Mouse (Mus musculus) cerebral cortex, adult 2 months (tissue): ENCODE results near the gene Erg.

ENCODE experiments used
- WGBS: fragments of 180-500 bp; shearing (Covaris S2); methylation state at CpG from one replicate; pipeline ENCODE4 v1.1.7; 2018; 5-methylcytosine and 5-hydroxymethylcytosine counted together

The Erg gene

DNA sequence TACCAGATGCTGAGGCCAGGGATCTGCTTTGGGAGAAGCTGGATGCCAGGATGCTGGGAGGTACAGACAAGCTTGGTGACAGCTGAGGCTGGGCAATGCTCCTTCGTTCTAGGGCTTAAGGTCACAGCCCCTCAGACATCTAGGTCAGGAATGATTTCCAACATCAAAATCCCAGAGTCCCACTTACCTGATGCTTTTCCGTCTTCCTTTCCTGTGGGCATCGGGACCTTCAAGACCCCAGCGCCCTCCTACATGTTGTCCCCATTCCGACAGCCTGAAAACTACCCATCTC lies at the start of gene Erg:
TSS of gene Erg (minus strand) at position 283 of the 292 bp plus-strand sequence.
- 9% methylated on average over 5 of the region's 5 CpGs for WGBS

DNA sequence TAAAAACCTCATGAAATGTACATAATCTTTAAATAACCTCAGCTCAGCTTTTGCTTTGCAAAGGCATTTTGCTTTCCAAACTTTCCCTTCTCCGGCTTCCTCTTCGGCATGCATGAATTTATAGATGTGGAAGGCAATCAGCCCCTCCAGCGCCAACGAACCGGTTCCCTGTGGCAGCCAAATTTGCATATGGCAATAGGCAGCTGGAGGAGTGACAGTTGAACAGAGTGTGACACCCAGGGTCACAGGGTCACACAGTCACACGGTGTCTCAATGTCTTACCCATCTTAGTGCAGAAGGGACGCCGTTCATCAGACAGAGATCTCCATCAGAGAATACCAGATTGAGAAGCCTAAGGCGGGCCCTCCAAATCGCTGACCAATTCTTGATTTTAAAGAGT lies 45.4 kb upstream of the Erg start:
- WGBS = 74% methylated on average over 10 of the region's 10 CpGs

DNA sequence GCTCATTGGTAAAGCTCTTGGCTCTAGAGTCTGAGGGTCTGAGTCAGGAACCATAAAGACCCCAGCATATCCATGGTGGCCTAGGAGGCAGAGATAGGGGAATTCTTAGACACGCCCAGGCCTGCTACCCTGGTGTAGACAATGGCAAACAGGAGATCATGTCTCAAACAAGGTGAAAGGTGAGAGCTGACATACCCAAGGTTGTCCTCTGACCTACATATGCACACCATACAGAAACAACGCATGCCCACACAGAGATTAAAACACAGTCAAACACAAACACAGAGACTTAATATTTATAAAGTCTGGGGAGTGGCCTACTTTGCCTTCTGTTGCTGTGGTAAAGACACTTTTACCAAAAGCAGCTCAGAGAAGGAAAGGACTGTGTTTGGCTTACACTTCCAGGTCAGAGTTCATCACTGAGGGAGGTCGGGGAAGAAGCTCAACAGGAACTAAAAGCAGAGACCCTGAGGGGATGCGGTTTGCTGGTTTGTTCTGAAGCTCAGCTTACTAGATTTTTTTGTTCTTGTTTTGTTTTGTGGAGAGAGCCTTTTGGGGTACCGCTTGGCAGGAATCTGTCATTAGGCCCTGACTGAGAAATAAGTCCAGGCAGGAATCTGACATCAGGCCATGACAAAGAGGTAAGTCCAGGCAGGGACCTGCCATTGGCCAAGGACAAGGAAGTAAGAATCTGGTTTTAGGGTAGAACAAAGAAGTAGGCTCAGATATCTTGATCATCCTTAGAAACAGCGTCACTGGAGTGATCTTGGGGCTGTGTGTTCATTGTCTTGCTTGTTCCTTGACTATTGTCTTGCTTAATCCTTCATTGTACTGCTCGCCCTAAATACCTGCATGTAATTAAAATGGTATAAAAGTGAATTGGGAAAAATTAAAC lies 37.7 kb upstream of the Erg start:
- 78% methylated on average over 7 of the region's 7 CpGs for WGBS

DNA sequence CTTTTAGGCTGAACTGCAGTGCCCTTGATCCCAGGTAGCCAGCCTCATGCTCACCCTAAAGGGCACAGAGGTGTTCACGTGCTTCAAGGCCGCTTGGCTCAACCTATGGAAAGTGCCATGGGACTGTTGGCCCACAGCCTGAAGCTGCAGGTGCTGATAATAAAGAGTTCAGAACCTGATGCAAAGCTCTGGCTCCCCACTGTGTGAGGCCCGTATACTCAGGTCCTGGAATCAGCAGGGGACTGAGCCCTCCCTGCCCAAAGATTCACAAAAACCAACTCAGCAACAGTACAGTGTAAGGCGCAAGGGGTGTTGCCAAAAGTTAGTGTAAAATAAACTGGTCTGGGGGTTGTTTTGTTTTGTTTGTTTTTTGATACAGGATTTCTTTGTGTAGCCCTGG lies 36.7 kb upstream of the Erg start:
- WGBS = 94% methylated on average over 4 of the region's 4 CpGs

DNA sequence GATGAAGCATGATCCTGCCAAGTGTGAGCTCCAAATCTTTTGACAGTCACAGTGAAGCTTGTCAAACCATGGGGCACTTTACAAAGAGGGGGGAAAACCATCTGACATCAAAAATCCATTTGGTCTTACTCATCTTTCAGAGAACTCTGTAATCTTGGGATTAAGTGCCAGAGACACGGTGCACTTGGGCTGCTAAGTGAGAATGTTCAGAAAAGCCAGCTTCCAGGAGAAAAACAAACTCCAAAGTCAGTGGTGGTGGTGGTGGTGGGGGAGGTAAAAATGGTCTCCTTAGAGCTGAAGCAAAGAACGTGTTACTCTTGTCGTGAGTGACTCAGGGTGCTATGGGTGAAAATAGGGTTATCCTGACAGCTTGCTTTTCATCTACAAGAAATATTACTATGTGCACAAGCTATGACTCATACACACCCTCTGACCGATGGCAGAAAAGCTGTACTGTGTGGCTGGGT lies 33.5 kb upstream of the Erg start:
- 59% methylated on average over 4 of the region's 4 CpGs for WGBS

DNA sequence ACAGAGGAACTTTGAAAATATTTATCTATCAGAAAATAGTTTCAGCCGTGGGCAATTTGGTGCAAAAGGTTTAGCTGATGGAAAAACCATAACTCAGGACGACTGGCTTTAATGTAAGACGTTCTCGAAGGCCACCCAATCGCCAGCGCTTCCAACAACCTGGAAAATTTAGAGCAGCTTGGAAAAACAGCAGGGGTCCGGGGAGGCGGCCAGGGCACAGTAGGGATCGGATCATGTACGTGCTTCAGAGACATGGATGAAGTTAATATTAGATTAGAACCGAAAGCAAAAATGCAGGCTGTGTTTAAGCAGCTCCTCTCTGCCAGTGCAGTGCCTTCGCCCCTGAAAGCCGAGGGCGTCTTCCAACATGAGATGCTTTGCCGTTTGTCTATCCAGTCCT lies 31.8 kb upstream of the Erg start:
- 73% methylated on average over 15 of the region's 15 CpGs for WGBS

DNA sequence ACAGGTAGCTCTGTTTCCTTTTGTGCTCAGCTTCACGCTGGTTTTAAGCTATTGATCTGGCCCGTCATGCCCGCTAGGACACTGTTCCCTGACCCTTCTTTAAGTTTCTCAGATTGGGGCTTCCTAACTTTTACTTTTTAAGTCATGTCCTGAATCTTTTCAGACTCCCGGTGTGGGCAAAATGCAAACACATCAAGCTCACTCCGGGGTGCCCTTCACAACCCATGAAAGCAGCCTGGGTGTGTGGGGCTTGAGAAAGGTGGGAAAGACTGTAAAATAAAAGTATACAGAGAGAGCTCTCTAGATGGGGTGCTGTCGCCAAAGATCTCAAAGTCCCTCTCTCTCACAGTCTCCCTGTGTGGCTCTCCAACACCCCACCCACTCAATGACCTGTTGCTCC lies 31.3 kb upstream of the Erg start:
- WGBS = 53% methylated on average over 6 of the region's 6 CpGs

DNA sequence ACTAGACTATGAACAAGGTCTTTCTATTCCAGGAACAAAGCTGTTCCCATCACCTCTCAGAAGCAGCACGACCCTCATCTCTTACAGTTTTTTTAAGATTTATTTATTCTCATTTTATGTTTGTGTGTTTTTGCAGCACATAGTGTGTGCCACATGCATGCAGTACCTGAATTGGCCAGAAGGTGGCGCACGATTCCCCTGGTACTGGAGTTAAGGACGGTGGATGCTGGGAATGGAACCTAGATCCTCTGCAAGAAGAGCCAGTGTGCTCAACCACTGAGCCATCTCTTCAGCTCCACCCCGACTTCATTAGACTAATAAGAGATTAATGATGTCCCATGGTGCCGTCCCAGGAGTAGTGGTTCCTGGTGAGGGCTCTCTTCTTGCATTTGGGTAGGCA lies 29.2 kb upstream of the Erg start:
- WGBS = 44% methylated on average over 6 of the region's 6 CpGs

DNA sequence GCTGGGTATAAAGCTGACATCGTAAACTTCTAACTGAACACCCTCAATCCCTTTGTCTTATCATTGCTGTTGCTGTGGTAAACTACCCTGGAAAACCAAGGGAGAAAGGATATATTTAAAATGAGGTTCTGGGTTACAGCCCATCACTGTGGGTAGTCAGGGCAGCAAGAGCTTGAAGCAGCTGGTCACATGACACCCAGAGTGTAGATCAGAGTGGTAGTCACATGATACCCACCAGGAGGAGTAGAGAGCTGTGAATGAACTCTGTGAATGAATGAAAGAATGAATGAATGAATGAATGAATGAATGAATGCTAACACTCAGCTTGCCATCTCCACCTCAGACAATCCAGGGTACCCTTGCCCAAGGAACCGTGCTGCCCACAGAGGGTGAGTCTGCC lies 28.1 kb upstream of the Erg start:
- 94% methylated on average over 2 of the region's 2 CpGs for WGBS

DNA sequence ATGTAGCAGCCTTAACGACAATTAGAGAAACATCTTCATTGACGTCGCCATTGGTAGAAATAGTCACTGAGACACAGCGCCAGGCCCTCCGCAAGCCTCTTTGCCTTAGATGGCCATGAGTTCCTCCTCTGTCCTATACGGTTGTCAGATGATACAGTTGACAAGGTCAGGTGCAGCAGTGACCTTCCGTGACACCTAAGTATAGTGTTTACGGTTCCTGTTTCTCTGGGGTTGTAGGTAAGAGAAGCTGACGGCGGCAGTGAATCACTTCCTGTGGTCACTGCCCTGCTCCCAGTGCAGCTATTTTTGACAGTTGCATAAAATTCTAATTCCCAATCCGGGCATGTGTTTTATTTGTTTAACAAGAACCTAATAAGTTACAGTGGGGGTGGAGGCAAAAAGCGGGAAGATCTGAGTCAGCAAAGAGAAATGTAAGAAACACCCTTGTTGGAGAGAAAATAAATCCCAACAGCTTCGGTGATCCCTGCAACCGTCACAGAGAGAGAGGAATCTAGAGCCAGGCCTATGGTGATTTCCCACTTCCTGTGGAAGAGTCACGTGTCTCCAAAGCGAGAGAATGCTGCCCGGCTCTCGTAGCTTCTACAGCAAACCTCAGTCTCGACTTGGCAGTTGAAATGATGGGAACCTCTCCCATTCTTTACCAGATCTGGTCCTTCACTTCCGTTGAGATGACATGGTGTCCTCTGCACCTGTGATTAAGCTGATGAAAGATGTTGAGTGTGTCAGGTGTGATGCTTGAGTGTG lies 25.8 kb upstream of the Erg start:
- WGBS = 72% methylated on average over 20 of the region's 20 CpGs

DNA sequence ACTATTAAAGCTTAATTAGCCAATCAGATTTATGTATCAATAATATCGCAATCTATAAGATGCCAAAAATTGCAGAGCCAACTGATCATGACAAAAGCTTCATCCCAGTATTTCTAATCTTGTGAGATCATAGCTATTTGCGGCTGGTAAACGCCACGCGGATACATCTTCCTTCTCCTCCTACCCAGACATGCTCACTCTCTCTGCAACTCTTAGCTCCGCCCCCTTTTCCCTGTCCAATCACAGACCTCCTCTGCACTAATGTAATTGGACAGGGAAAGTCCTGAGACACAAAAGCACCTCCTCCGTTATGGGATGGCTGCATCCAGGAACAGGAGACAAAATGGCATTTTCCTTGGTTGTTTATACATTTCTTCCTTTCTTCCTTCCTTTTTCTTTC lies 22.2 kb upstream of the Erg start:
- 80% methylated on average over 7 of the region's 7 CpGs for WGBS

DNA sequence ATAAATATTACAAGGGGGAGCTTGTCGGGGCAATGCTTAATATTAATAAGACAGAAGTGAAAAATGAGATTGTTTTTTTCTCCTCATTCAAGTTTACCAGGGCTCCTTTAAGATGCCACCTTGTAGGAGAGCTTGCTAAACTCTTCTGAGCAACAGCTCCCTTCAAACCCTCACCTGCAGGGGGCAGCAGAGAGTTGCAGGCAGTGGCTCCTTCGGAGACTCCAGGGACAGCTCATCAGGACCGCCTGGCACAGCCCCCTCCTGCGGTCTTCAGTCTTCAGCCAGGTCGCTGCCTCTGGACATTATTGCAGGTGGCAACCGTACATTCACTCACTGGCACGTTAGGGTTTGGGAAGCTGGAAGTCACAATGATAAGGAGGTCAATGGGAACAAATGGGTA lies 18.9 kb upstream of the Erg start:
- 33% methylated on average over 7 of the region's 7 CpGs for WGBS

DNA sequence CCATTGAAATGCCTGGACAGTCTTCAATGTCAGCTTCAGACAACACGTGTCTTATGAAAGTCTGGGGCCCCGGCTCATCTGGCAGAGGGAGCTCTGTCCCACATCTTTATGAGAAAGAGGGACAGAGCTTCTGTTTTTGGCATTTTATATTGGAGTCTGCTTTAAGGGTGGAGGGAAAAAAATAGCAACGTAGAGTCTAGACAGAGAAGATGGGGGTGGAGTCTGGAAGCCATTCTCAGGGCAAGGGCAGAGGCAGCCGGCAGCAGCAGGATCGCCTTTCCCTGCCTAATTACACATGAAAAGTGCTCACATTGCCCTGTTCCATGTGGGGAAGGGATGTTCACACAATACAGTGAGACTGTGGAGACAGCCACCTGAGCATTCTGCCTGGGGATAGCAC lies 16.1 kb upstream of the Erg start:
- WGBS = 35% methylated on average over 5 of the region's 5 CpGs

DNA sequence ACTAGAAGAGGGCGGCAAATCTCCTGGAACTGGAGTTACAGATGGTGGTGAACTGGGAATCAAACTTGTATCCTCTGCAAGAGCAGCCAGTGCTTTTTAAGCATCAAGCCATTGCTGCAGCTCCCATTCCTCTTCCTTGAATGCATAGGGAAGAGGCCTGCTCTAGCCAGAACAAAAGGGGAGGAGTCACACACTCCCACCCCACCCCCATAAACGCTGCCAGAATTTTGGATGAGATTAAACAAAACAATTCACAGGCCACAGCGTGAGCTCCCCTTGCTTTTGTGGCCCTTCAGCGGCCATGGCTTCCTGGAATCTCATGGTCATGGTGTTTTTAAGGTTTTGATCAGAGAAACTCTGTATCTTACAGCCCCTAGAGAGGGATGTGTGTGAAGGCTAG lies 15.4 kb upstream of the Erg start:
- 53% methylated on average over 4 of the region's 4 CpGs for WGBS

DNA sequence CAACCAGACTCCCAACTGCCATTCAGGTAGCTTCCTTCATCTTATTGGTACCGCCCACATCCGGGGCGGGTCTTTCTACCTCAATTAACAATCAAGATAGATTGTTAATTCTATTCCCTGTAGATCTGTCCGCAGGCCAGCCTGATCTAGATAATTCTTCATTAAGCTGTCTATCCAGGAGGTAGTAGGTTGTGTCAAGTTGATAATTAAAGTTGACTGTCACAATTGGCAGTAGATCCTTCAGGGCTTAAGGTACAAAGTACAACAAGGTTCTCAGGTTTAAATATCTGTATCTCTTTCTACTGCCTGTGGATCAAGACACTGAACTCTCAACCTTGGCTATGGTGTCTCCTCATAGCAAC lies 14.8 kb upstream of the Erg start:
- 93% methylated on average over 4 of the region's 4 CpGs for WGBS

DNA sequence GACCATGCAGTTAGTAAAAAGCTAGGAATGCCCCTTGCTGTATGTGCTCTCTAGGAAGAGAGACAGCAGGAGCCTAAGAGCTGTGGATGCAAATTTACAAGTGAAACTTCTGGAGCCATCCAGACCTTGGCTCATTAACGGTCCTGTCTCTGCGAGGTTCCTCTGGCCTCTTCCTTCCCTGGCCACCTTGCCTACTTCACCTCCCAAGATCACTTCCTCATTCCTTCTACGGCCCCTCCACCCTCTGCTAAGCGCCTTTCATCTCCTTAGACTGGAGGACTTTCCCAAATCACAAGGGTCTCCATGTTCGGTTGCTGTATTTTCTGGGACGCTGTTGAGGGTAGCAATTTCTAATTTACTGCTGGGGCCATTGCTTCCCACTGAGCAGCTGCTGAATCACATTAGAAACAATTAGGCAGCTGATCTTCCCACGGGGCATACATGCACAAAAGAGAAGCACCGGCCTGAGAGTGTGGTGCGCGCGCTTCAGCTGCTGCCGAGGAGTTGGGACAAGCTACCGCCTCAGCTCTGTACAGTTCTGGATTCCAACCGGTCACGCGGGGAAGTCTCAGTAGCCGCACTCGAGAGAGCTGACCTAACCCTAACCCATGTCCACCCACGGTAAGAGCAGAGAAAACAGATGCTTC lies 14.3 kb upstream of the Erg start:
- WGBS = 69% methylated on average over 19 of the region's 19 CpGs

DNA sequence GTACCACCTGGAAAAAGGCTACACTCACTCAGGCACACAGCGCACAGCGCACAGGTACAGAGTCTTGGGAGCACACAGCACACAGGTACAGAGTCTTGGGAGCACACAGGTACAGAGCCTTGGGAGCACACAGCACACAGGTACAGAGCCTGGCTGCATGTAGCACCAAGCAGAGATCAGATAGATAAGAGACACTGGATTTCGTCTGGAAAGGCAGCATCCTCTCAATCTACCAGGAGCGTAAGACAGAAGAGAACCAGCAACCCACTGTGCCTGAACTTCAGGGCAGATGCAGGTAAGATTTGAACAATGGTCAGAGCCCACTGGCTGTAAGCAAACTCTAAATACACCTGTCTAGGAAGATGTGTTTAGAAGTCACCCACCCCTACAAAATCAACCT lies 12.5 kb upstream of the Erg start:
- 96% methylated on average over 4 of the region's 4 CpGs for WGBS

DNA sequence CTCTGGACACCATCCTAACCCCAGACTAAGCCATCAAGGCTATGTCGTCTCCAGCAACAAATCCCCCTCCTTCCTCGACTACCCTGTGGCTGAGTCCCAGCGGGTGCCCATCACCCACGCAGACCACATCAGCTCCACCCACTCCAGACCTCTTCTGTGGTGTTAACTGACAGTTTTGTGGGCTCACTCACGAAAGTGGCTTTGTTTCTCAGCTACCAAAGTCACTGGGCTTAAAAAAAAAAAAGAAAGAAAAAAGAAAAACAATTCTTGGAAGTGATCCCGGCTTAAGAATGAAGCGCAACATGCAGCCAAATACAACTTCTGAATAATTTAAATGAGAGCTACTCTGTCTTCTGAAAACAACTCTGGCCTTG lies 11.2 kb upstream of the Erg start:
- WGBS = 24% methylated on average over 7 of the region's 7 CpGs

DNA sequence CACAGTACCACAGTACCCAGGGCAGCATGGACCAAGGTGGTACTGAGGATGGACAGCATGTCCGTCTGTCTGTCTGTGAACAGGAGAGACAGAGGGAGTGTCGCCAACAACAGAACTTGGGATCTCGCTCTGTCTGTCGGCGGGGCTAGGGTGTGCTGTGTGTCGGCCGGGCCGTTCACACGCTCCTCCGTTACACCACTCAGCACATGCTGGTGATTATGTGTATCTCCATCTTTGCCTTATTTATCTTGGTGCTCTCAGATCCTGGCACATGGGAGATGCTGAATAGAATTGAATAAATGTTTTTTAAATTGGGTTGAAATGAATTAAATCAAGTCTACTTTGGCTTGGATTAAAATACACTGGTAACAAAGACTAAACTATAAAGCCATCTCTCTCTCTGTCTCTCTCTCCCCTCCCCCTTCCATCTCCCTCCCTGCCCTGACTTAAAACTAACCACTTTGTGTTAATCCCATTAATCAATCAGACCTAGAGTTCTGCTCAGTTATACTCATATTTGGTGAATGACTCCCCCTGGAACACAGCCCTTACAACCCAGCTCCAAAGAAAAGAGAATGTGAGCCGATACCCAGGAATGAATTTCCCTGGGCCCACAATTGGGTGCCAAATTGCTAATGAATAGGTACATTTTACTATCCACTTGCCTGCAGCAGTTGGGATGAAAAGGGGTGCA lies 10.6 kb upstream of the Erg start:
- WGBS = 52% methylated on average over 11 of the region's 11 CpGs

DNA sequence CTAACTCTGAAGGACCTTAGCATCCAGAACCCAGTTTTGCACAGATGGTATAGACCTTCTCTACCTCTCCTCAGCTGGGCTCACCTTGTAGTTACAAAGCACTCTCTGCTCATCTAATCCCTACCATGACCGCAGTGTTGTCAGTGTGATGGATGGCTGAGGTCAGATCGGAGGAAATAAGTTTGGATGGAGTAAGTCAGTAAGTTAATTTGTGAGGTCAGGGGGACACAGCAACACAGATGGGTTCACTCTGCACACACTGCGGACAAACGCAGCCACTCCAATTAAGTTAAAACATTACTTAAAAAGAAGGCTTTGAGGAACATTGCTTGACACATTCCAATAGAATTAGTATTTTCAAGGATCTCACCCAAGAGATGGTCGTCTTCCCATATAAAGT lies 2.5 kb upstream of the Erg start:
- WGBS = 90% methylated on average over 5 of the region's 5 CpGs

DNA sequence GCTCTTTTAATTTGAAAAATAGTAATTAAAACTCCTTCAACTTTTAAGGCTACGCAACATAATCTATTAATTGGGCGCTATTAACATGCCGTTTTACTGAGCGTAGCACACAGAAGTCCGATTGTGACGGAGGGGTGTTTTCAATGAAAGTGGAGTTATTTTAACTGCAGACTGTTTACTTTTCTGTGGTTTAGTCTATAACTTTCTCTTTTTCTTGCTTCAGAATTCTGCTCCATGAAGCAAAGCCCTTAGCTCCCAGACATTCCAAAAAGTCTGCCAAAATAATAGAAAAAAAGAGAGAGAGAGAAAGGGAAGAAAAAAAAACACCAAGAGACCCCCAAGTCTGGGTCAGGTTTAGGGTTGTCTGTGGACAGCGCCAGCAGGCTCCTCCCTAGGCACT lies 333 bp upstream of the Erg start:
- 19% methylated on average over 7 of the region's 7 CpGs for WGBS

DNA sequence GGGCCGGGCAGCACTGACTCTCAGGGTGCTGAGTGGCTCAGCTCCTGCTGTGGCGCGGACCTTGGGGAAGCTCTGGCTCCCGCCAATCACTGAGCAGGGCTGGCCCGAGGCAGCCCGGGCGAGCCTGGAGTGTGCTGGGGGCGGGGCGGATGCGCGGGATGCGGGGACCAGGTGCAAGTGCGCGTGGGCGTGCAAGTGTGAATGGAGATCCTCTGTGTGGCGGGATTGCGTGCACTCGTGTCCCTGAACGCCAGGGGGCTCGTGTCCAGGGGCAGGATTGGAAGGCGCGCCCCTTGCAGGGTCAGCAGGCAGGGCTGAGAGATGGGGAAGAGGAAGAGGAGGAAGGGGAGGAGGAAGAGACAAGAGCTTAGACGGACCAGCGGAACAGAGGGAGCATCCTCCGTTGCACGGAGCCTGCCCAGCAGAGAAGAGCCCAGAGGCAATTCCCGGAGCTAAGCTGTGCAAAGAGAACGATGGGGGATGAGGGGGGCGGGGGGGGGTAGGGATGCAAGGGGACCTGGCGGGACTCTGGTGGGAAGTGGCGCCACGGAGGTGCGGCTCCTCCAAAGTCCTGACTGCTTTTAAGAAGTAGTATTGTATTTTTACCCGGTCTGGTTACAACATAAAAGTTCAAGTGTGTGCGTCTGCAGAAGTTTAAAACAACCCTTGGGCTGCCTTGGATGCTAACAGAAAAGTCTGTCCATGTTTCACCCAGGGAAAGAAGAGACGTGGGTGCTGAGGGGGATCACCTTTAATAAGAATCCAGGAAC lies 667 bp downstream of the Erg start:
- WGBS = 1% methylated on average over 35 of the region's 36 CpGs
